Mouse (Mus musculus) layer of hippocampus, postnatal 36 days (tissue): ENCODE data around the gene Cttnbp2. TPM values are rescaled to one million over a fixed set of nuclear protein-coding genes. Genes with fewer than 3 reads are reported as not detected.

Experiments
- DNase-seq, 2 experiments: peaks; one replicate each; pipeline ENCODE4 v3.0.0; 2022
- total RNA-seq, 2 experiments: library from RNA; stranded (reverse); gene quantifications; 2 replicates each; pipeline ENCODE4 v1.2.3; 2021

Gene Cttnbp2
- total RNA-seq: 100 to 1,000 TPM; 264 to 288 TPM

- DNase-seq: peak; percentile 78 to 82
Measured at GRCm38 (mm10) chr6:18514480-18515352, at the start of gene Cttnbp2. Gene Cttnbp2, minus strand, starts transcription at chr6:18514843.

GRCm38 (mm10) chr6:18559019-18559418, 44.4 kb upstream of the Cttnbp2 start:
- DNase-seq: no peak

- DNase-seq: no peak
Measured at GRCm38 (mm10) chr6:18547516-18548465, 33.1 kb upstream of the Cttnbp2 start.

GRCm38 (mm10) chr6:18543878-18544277, 29.2 kb upstream of the Cttnbp2 start:
- DNase-seq: no peak

GRCm38 (mm10) chr6:18540396-18540795, 25.8 kb upstream of the Cttnbp2 start:
- no peak for DNase-seq

- no peak for DNase-seq
Measured at GRCm38 (mm10) chr6:18530394-18530793, 15.8 kb upstream of the Cttnbp2 start.

DNA sequence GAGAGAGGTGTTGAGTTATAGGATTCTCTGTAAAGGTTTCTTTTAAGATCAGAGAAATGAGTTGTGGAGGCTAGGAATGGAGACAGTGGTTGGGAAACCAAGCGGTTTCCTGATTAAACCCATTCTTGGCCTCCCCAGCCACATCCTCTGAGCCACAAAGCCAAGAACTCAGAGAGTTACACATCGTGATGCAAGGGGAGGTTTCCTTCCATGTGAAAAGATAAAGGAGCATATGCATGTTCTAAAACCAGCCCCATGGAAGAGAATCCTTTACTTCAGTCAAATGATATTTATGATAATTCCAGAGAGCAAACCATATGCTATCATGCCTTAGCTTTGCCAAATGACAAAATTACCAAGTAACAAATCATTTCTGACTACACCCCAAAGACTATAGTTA, 3.0 kb upstream of the Cttnbp2 start:
- no peak for DNase-seq

GRCm38 (mm10) chr6:18513611-18514473, 801 bp downstream of the Cttnbp2 start:
- DNase-seq: peak in 1 of 2 experiments; percentile 34

DNA sequence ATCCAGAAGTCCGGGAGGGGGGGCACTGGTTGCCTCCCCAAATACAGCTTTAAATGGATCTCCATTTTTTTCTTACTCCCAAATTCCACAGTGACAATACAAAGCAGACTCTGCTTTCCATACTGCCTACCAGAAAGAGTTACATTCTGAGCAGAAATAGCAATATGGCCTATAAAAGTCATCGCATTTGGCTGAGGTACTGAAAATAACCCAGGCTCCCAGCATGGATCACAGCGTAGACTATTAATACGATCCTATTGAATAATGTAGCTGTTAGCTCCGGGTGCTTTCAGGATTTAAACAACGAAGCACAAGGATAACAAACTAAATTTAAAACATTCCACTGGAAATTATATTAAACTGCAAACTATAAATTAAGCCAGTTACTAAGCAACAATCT, 2.8 kb downstream of the Cttnbp2 start:
- DNase-seq: no peak

DNA sequence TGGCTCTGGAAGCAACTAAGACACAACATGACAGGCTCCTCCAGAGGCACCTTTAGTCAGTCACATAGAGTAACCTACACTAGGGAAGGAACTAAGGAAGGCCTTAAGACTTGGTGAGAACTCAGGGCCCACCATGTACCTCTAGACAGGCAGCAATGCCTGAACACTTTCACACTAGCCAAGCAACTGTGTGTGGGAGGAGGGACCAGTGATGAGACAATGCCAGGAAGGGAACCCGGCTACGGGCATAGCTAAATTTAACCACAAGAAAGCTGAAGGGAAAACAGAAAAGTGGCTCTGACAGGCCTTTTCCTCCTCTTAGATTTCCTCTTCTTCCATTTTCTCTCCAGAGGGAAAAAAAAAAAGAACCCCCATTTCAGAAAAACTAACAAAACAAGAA, 6.6 kb downstream of the Cttnbp2 start:
- no peak for DNase-seq

DNA sequence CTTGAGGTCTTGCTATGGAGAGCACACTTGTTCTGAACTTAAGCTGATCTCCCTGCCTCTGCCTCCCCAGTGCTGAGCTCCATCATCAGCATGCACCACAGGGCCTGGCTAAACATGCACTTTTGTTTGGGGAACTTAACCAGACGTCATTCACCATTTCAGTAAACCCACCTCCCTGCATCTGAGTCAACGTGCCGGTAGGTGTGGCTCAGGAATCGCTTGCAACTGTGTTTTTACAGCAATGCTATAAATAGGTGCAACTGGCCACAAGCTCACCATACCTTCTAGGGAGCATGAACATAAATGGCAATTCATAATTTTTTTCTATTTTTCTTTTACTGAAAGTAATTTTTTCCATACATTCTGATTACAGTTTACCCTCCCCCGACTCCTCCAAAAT, 14.8 kb downstream of the Cttnbp2 start:
- no peak for DNase-seq

- DNase-seq: no peak
Measured at GRCm38 (mm10) chr6:18492977-18493376, 21.7 kb downstream of the Cttnbp2 start.

GRCm38 (mm10) chr6:18492248-18492901, 22.3 kb downstream of the Cttnbp2 start:
- DNase-seq: no peak

DNA sequence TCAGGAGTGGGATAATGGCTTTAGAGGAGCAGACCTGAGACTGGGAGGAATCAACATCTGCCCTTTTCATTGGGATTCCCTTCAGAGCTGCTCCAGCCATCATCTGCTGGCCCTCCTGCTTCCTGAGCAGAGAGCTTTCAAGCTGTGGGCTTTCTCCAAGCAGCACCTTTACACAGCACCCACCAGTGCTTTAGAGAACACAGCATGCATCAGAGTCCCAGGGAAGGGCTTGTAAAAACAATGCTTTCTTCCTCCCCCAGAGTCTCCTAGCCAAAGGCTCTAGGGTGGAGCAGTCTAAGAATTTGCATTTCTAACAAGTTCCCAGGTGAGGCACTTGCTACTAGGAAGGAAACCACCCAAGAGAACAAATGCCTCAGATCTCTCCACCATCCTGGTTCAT, 29.6 kb downstream of the Cttnbp2 start:
- DNase-seq: no peak

DNA sequence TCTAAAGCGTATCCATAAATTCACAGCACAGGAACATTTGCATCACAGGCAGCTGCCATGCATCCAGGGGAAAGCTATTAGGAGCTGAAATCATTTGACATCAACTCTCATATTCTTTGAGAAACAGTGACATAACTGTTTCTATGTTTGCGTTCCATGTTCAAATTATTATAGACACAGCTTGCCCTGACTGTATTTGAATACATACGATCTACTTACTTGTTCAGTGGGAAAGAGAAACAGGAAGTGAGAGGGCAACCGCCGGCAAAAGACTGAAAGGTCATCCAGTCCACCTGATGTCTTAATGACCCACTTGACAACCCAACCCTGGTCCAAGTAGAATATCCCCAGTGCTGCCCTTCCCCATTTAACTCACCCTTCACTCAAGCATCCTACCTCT, 30.6 kb downstream of the Cttnbp2 start:
- no peak for DNase-seq

- no peak for DNase-seq
Measured at GRCm38 (mm10) chr6:18482546-18482945, 32.1 kb downstream of the Cttnbp2 start.

- no peak for DNase-seq
Measured at GRCm38 (mm10) chr6:18481781-18482180, 32.9 kb downstream of the Cttnbp2 start.

DNA sequence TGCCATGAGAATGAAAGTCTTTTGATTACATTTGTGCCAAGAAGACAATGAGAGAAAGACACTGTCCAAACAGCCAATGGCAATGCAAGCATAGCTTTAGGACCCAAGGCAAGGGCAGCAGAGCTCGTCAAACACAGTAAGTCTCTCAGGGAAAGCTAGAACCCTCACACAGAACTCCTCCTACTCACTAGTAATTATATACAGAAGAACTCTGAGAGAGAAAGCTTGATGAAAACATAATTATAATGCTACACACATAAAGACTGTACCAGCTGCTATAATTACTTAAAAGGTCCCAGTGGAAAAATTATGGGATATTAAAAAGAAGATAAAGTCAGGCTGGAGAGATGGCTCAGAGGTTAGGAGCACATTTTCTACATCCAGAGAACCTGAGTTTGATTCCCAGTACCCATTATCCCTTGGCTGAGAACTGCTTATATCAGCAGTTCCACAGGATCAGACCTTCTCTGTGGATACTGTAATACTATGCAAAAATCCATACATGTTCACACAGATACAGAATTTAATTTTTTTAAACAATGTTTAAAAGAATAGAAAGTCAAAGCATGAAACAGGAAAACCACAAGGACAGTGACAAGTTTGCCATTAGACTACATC, 37.2 kb downstream of the Cttnbp2 start:
- no peak for DNase-seq

GRCm38 (mm10) chr6:18474983-18475382, 39.7 kb downstream of the Cttnbp2 start:
- no peak for DNase-seq

- no peak for DNase-seq
Measured at GRCm38 (mm10) chr6:18474541-18474940, 40.1 kb downstream of the Cttnbp2 start.

GRCm38 (mm10) chr6:18469206-18469605, 45.4 kb downstream of the Cttnbp2 start:
- no peak for DNase-seq
